Mouse (Mus musculus): Measurements from ENCODE around the gene Gnb1l. TPM values are rescaled to one million over a fixed set of nuclear protein-coding genes. Genes with fewer than 3 reads are reported as not detected.

The Gnb1l gene
- polyA plus RNA-seq, 1 experiment from 2014 or later, result 19.4 TPM

- no peaks in the 10 kb centered on the region for H3K9me3 ChIP-seq
- 91% methylated on average over 5 of the region's 5 CpGs for WGBS
- no peak overlapping the region for H3K4me3 ChIP-seq (replicated peaks)
- H3K4me2 ChIP-seq, result no peak overlapping the region
- no peak overlapping the region for H3K9ac ChIP-seq (replicated peaks)
- ATAC-seq (ENCODE audit: insufficient number of reproducible peaks, insufficient read depth, low FRiP score, low TSS enrichment, low read depth), result no peak
- no peak overlapping the region for H3K27ac ChIP-seq
- no peaks in the 10 kb centered on the region for H3K36me3 ChIP-seq
- H3K27me3 ChIP-seq, result 0 out of 2 replicates have a peak, but pooled peaks cover 7% of the 10 kb centered on the region
- H3K4me1 ChIP-seq (replicated peaks), result peaks cover 23% of the 10 kb centered on the region
Measured at GRCm38 (mm10) chr16:18547891-18548290, 49.4 kb downstream of the Gnb1l start.

DNA sequence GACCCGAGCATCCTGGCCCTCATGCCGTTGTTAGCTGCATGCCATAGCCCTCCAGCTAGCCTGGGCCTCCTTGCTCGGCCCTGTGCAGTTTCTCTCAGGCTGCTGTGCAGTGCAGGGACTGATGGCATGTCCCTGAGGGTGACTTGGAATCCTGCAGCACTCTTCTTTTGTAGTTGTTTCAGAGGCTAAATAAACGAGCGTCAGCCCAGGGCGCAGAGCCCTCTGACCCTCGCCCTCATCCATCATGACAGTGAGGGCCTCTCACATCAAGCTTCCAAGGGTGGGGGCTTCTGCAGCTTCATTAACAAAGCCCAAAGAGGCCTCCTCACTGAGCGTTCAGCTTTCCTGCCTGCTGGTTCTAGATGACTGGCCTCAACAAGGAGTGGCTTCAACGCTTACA, 53.1 kb downstream of the Gnb1l start:
- no peak for ATAC-seq (ENCODE audit: insufficient number of reproducible peaks, insufficient read depth, low FRiP score, low TSS enrichment, low read depth)
- no peaks in the 10 kb centered on the region for H3K36me3 ChIP-seq
- H3K27ac ChIP-seq, result no peak overlapping the region
- H3K9me3 ChIP-seq, result no peaks in the 10 kb centered on the region
- peaks cover 43% of the 10 kb centered on the region for H3K4me1 ChIP-seq (replicated peaks)
- H3K4me3 ChIP-seq (replicated peaks), result no peak overlapping the region
- H3K27me3 ChIP-seq, result 0 out of 2 replicates have a peak, but pooled peaks cover 7% of the 10 kb centered on the region
- 26% methylated on average over 9 of the region's 9 CpGs for WGBS
- H3K4me2 ChIP-seq, result no peak overlapping the region
- no peak overlapping the region for H3K9ac ChIP-seq (replicated peaks)

DNA sequence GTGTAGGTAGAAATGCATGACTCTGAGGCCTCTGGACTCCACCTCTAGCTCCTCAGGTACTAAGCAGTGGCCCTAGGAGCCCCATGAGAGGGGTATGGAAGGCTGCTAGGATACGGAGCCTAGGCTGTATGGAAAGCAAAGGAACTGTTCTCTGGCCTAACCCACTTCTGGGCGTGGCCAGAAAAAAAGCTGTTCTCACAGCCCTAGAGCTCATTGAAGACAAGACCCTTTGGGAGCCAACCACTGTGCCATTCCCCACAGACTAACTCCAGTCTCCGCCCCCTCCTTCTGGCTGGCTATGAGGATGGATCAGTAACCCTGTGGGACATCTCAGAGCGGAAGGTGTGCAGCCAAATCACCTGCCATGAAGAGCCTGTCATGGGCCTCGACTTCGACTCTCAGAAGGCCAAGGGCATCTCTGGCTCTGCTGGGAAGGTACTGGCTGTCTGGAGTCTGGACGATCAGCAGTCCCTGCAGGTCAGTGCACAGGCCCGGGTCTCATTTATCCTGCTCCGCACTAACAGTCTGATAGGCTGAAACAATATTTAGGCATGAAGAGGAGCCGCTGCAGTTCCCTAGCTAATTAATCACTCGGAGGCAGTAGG, 53.7 kb downstream of the Gnb1l start:
- no peak for ATAC-seq (ENCODE audit: insufficient number of reproducible peaks, insufficient read depth, low FRiP score, low TSS enrichment, low read depth)
- 0 out of 2 replicates have a peak, but pooled peaks cover 7% of the 10 kb centered on the region for H3K27me3 ChIP-seq
- no peak overlapping the region for H3K9ac ChIP-seq (replicated peaks)
- H3K27ac ChIP-seq, result no peak overlapping the region; the same call in 1 of the 2 replicates
- H3K36me3 ChIP-seq, result no peaks in the 10 kb centered on the region
- no peaks in the 10 kb centered on the region for H3K9me3 ChIP-seq
- H3K4me2 ChIP-seq, result no peak overlapping the region
- peaks cover 45% of the 10 kb centered on the region for H3K4me1 ChIP-seq (replicated peaks)
- no peak overlapping the region for H3K4me3 ChIP-seq (replicated peaks)
- 59% methylated on average over 11 of the region's 11 CpGs for WGBS

DNA sequence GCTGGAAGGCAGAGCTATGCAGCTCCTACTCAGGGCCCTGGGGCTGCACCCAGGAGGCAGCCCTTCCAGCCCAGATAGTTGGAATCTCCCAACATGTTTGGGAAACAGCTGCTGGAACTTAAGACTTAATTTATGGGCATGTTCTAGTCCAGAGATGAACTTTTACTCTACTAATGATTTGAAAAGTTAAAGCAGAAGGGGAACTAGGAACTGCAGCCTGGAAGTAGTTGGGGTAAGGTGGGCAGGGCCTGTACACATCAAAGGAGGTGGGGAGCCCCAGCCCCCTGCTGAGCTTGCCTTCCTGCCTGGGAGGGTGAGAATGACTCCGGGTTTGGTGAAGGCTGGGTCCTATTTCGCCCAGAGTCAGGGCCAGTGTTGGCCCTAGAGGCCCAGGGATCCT, 56.2 kb downstream of the Gnb1l start:
- Histone ChIP-seq H3K4me1 (replicated peaks) (peaks cover 45% of the 10 kb centered on the region), H3K9me3 (no peaks in the 10 kb centered on the region), H3K27me3 (0 out of 2 replicates have a peak, but pooled peaks cover 7% of the 10 kb centered on the region), H3K4me3 (replicated peaks) (no peak overlapping the region), H3K9ac (replicated peaks) (no peak overlapping the region), H3K4me2 (peak overlapping the region; percentile 32), H3K27ac (peak overlapping the region; percentile 89), H3K36me3 (peaks cover 5% of the 10 kb centered on the region; the same call in 1 of the 2 replicates)
- 16% methylated on average over 2 of the region's 2 CpGs for WGBS
- peak; percentile 43; the same call in 1 of the 2 replicates for ATAC-seq (ENCODE audit: insufficient number of reproducible peaks, insufficient read depth, low FRiP score, low TSS enrichment, low read depth)

- Histone ChIP-seq H3K36me3 (peaks cover 5% of the 10 kb centered on the region; the same call in 1 of the 2 replicates), H3K27me3 (0 out of 2 replicates have a peak, but pooled peaks cover 7% of the 10 kb centered on the region), H3K4me1 (replicated peaks) (peaks cover 46% of the 10 kb centered on the region), H3K27ac (peak overlapping the region; percentile 89), H3K9me3 (no peaks in the 10 kb centered on the region), H3K4me3 (replicated peaks) (no peak overlapping the region), H3K9ac (replicated peaks) (no peak overlapping the region), H3K4me2 (peak overlapping the region; percentile 32)
- 13% methylated on average over 17 of the region's 17 CpGs for WGBS
- peak; percentile 65 for ATAC-seq (ENCODE audit: insufficient number of reproducible peaks, insufficient read depth, low FRiP score, low TSS enrichment, low read depth)
Measured at GRCm38 (mm10) chr16:18555235-18555935, 56.9 kb downstream of the Gnb1l start.

GRCm38 (mm10) chr16:18556461-18556860, 57.9 kb downstream of the Gnb1l start:
- 69% methylated on average over 3 of the region's 3 CpGs for WGBS
- no peak for ATAC-seq (ENCODE audit: insufficient number of reproducible peaks, insufficient read depth, low FRiP score, low TSS enrichment, low read depth)
- H3K4me2 ChIP-seq, result no peak overlapping the region
- H3K4me3 ChIP-seq (replicated peaks), result no peak overlapping the region
- H3K4me1 ChIP-seq (replicated peaks), result peaks cover 48% of the 10 kb centered on the region
- H3K27me3 ChIP-seq, result 0 out of 2 replicates have a peak, but pooled peaks cover 7% of the 10 kb centered on the region
- peaks cover 5% of the 10 kb centered on the region; the same call in 1 of the 2 replicates for H3K36me3 ChIP-seq
- no peak overlapping the region for H3K9ac ChIP-seq (replicated peaks)
- no peaks in the 10 kb centered on the region for H3K9me3 ChIP-seq
- peak overlapping the region; percentile 89; the same call in 1 of the 2 replicates for H3K27ac ChIP-seq

GRCm38 (mm10) chr16:18564472-18564871, 66.0 kb downstream of the Gnb1l start:
- H3K36me3 ChIP-seq, result peaks cover 11% of the 10 kb centered on the region; the same call in 1 of the 2 replicates
- no peaks in the 10 kb centered on the region for H3K27me3 ChIP-seq
- ATAC-seq (ENCODE audit: insufficient number of reproducible peaks, insufficient read depth, low FRiP score, low TSS enrichment, low read depth), result no peak
- H3K4me1 ChIP-seq (replicated peaks), result peaks cover 13% of the 10 kb centered on the region; the same call in 1 of the 2 replicates
- no peaks in the 10 kb centered on the region for H3K9me3 ChIP-seq
- no peak overlapping the region for H3K4me3 ChIP-seq (replicated peaks)
- WGBS, result 89% methylated on average over 2 of the region's 2 CpGs
- H3K9ac ChIP-seq (replicated peaks), result no peak overlapping the region
- no peak overlapping the region for H3K27ac ChIP-seq
- no peak overlapping the region for H3K4me2 ChIP-seq

- whole genome bisulfite sequencing, result 76% methylated on average over 7 of the region's 7 CpGs
- no peak overlapping the region for H3K4me3 ChIP-seq (replicated peaks)
- H3K4me1 ChIP-seq (replicated peaks), result 0 out of 2 replicates have a peak, but pooled peaks cover 6% of the 10 kb centered on the region
- no peak for ATAC-seq (ENCODE audit: insufficient number of reproducible peaks, insufficient read depth, low FRiP score, low TSS enrichment, low read depth)
- H3K36me3 ChIP-seq, result 0 out of 2 replicates have a peak, but pooled peaks cover 9% of the 10 kb centered on the region
- no peak overlapping the region for H3K9ac ChIP-seq (replicated peaks)
- H3K27ac ChIP-seq, result no peak overlapping the region; the same call in 1 of the 2 replicates
- H3K4me2 ChIP-seq, result no peak overlapping the region
- no peaks in the 10 kb centered on the region for H3K27me3 ChIP-seq
- H3K9me3 ChIP-seq, result peaks cover 6% of the 10 kb centered on the region; the same call in 1 of the 2 replicates
Measured at GRCm38 (mm10) chr16:18568599-18568998, 70.1 kb downstream of the Gnb1l start.

GRCm38 (mm10) chr16:18574196-18574595, 75.7 kb downstream of the Gnb1l start:
- Histone ChIP-seq H3K9me3 (peaks cover 6% of the 10 kb centered on the region; the same call in 1 of the 2 replicates), H3K4me3 (replicated peaks) (no peak overlapping the region), H3K27me3 (peaks cover 31% of the 10 kb centered on the region), H3K9ac (replicated peaks) (no peak overlapping the region), H3K36me3 (no peaks in the 10 kb centered on the region), H3K27ac (no peak overlapping the region), H3K4me2 (no peak overlapping the region), H3K4me1 (replicated peaks) (peaks cover 9% of the 10 kb centered on the region; the same call in 1 of the 2 replicates)
- WGBS, result 72% methylated on average over 8 of the region's 8 CpGs
- ATAC-seq (ENCODE audit: insufficient number of reproducible peaks, insufficient read depth, low FRiP score, low TSS enrichment, low read depth), result no peak

GRCm38 (mm10) chr16:18577071-18577470, 78.6 kb downstream of the Gnb1l start:
- Histone ChIP-seq H3K9me3 (peaks cover under 1% of the 10 kb centered on the region; the same call in 1 of the 2 replicates), H3K4me3 (replicated peaks) (no peak overlapping the region), H3K9ac (replicated peaks) (no peak overlapping the region), H3K27ac (no peak overlapping the region), H3K27me3 (peaks cover 59% of the 10 kb centered on the region), H3K4me1 (replicated peaks) (peaks cover 20% of the 10 kb centered on the region), H3K36me3 (no peaks in the 10 kb centered on the region), H3K4me2 (no peak overlapping the region)
- 45% methylated on average over 3 of the region's 3 CpGs for WGBS
- no peak for ATAC-seq (ENCODE audit: insufficient number of reproducible peaks, insufficient read depth, low FRiP score, low TSS enrichment, low read depth)

DNA sequence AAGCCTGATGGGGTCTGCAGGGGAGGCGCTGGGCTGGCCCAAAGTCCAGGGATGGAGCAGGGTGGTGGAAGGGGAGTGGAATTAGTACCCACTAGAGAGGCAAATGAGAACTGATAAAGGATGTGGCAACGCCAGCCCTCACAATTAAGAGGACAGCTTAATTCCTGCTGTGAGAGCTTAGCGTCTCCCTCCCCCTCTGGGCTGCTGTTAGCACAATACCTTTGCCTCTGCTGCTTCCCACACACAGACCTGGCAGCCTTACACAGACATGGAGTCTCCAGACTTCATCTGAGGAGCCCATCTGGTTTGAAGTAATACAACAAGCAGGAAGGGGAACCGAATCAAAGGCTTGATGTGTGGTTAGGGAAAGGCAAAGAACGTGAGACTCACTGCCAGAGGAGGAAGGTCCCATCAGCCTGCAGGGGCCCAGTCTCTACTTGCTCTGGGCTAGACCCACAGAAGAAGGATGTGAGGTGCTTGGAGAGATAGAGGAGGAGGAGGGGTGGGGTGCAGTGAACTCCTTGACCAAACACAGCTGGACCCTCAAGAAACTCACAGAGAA, 79.2 kb downstream of the Gnb1l start:
- no peak overlapping the region for H3K4me3 ChIP-seq (replicated peaks)
- H3K27me3 ChIP-seq, result peaks cover 65% of the 10 kb centered on the region
- WGBS, result 7% methylated on average over 5 of the region's 5 CpGs
- H3K27ac ChIP-seq, result no peak overlapping the region
- ATAC-seq (ENCODE audit: insufficient number of reproducible peaks, insufficient read depth, low FRiP score, low TSS enrichment, low read depth), result no peak; the same call in 1 of the 2 replicates
- peaks cover 26% of the 10 kb centered on the region for H3K4me1 ChIP-seq (replicated peaks)
- H3K9me3 ChIP-seq, result no peaks in the 10 kb centered on the region
- H3K36me3 ChIP-seq, result no peaks in the 10 kb centered on the region
- H3K4me2 ChIP-seq, result no peak overlapping the region
- no peak overlapping the region for H3K9ac ChIP-seq (replicated peaks)

Measured in limb, embryonic 12.5 days (tissue).